Mouse (Mus musculus): ENCODE results near the gene Scaf4.
"Not testable (repeated sequence)": the region's sequence is repeated elsewhere in the genome, so short reads cannot be mapped to it uniquely, and the experiment has no call there.

The Scaf4 gene

DNA sequence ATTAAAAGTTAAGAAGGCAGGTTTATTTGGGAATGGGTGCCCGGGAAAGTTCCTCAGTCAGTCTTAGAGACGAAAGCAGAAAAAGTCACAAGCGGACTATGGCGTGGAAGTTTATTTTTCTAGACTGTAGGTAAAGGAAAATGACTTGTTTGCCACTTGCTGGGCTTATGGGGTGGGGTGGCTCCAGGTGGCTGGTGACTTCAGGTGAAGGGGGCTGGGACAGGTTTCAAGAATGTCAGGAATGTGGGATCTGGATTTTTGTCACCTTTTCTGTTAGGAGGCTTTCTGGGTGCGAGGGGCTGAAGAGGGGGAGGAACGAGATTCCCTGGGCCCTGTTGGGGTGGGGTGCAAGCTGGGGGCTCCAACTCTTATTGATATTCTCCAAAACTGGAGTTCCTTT, 7.4 kb upstream of the Scaf4 start:
- no peak for DNase-seq (ENCODE audit: extremely low read depth, low read depth)

DNA sequence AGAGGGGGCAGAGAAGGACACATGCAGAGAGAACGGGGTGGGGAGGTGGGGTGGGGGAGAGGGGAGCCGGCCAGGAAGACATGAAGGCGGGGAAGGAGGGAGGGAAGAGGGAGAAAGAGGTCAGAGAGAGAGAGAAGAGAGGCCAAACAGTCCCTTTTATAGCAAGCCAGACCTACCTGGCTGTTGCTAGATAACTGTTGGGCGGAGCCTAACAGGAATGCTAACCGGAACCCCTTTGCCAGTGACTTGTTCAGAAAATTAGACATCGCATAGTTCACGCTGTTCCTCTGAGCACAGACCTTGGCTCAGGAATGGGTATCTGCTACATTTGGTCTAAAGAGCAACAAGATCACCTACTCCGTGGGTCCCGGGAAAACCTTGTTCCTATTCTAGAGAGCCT, 6.7 kb upstream of the Scaf4 start:
- no peak for DNase-seq (ENCODE audit: extremely low read depth, low read depth)

DNA sequence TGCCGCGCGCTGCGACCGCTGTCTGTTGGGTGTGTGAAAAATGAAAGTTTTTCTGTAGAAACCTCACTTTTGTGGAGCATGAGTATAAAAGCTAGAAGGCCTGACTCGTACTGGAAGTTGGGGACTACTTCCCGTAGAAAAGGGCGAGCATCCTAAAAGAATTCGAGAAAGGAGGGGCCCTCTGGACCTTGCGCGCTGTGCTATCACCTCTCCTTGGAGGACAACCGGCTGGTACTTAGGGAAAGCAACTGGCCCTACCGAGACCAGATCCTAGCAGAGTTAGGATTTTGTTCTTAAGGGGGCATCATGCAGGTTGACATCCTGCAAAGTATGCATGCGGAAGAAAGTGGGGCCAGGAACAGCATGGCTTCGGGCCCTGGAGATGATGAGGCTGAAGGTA, 613 bp upstream of the Scaf4 start:
- DNase-seq (ENCODE audit: extremely low read depth, low read depth) = no peak

DNA sequence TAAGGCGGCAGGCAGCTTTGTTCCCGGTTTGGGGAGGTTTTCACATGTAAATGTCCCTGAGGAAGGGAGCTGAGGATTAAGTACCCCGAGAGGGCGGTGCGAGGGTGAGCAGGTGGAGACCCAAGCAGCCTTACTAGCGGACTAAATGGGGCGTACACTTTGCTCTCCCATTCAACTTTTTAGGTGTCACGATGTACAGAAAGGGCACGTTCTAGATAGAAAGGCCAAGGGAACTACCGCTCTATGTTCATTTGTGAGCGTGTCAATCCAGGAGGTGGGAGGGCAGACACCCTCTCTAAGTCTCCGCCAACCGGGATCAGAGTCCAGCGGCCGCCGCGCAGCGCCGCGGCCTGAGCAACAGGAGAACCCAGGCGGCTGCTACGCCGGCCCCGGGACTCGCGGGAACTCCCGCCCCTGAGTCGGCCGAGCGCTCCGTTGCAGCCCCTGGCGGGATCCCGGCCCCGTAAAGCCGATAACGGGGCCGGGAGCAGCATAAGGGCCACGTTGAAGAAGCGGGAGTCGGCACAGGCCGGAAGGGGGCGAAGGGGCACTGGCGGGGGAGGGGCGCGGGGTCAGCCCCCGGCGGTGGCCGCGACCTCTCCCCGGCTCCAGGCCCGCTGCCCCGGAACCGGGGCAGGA, 918 bp downstream of the Scaf4 start:
- DNase-seq (ENCODE audit: extremely low read depth, low read depth) = no peak

DNA sequence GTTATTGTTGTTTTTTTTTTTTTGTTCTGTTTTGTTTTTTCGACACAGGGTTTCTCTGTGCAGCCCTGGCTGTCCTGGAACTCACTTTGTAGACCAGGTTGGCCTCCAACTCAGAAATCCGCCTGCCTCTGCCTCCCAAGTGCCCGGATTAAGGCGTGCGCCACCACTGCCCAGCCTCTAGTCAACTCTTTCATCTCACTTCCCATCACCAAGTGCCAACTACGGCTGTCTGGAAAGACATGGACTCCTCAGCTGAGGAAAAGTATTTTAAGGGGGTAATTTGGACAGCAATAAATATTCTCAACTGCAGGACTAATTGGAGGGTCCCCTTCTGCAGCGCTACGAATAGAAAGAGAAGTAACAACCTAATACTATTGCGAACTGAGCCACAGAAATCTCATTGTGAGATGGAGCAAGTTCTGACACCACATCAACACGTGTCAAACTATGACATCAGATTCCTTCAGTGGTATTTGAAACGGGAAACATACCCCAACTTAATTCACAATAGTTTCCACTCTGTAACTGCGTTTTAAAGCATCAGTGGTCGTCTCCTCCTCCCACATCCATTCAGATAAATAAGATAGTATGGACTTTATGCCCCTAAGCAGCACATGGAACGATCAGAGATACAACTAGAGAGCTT, 1.6 kb downstream of the Scaf4 start:
- DNase-seq (ENCODE audit: extremely low read depth, low read depth) = no peak

DNA sequence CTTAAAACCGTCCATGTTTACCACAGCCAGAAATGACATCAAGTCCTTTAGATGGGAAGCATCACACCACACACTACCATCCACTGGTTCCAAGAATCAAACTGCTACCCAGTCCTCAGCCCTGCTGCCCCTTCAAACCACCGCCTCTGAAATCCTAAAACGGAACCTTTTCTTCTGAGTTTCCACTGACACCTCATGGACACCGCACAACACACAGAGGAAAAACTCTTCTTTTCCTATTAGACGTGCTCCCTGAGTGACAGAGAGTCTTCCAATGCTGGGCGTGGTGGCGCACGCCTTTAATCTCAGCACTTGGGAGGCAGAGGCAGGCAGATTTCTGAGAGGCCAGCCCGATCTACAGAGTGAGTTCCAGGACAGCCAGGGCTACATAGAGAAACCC, 2.9 kb downstream of the Scaf4 start:
- no peak for DNase-seq (ENCODE audit: extremely low read depth, low read depth)

DNA sequence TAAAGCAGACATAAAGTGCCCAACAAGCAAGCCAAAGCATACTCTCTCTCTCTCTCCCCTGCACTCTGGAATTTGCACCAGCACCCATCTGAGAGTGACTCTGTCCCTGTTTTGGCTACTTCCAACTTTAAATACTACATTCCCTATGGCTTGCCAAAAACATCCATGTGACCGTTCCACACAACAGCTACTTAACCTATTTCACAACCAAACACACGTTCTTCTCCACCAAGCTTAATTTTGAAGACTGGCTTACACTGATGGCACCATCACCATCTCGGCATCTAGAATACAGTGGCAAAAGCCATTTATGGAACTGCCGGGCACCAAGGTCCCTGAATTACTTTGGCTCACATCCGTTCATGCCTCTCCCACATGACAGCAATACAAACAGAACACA, 3.3 kb downstream of the Scaf4 start:
- no peak for DNase-seq (ENCODE audit: extremely low read depth, low read depth)

DNA sequence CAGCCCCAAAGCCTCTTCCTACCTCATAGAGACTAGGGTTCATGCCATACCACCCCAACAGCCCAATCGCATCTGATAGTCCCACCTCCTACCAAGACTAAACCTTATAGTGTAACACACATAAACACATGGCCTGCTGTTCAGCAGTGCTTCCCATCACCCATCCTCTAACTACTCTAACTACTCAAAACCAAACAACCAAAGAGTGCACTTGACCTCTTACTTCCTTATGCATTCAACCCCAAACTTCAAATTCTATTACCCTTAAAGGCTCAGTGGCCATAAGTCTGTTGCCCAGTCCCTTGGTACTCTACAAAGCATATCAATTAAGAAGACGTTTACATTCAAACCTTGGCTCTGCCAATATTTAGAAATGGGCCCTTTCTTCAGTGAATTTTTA, 3.8 kb downstream of the Scaf4 start:
- DNase-seq (ENCODE audit: extremely low read depth, low read depth) = no peak

DNA sequence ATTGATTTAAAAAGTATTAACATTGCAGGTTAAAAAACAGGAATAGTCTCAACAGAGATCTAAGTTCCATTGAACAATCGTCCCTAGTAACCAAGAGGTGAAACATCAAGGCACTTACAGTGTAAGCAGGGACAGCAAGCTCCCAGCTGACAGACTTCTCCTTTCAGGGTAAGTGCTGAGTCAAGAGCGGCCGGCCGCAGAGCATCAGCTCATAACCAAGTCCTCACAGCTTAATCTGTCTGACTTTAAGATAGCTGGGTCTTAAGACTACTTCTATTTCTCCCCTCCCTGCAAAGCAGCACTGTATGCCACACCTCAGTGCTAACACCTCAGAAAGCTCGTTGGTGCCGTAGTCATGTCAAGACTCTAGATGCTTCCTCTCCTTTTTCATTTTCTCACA, 5.2 kb downstream of the Scaf4 start:
- DNase-seq (ENCODE audit: extremely low read depth, low read depth) = peak; percentile 89

DNA sequence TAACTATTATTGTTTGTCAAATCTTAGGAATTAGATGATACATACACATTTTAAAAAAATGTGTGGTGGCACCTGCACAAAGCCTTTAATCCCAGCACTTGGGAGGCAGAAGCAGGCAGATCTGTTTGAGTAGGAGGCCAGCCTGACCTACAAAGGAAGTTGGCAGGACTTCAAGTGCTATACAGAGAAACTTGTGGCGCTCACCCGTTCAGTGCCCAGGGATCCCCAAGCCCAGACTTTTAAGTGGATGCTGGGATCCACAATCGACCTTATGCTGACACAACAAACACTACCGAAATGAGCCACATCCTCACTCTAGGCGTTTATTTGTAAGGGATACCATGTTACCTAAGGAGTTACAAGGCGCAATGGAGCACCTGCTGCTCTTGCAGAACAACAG, 8.8 kb downstream of the Scaf4 start:
- DNase-seq (ENCODE audit: extremely low read depth, low read depth) = no peak

DNA sequence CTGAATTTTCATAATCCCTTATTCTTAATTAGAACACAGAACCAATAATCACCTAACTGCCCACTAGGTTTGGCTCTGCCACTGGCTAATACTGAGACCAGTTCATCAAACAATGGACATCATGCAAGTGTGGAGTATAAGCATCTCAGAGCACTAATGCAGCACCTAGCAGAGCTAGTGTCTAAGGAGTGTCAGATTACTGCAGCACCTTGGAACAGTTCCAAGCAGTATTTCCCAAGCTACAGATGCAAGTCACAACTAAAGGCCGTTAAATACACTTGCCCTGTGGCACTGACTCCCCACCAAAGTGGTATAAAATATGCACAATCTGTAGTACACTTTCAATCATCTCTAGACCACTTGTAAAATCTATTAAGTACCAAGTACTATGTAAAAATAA, 17.7 kb downstream of the Scaf4 start:
- DNase-seq (ENCODE audit: extremely low read depth, low read depth) = no peak

DNA sequence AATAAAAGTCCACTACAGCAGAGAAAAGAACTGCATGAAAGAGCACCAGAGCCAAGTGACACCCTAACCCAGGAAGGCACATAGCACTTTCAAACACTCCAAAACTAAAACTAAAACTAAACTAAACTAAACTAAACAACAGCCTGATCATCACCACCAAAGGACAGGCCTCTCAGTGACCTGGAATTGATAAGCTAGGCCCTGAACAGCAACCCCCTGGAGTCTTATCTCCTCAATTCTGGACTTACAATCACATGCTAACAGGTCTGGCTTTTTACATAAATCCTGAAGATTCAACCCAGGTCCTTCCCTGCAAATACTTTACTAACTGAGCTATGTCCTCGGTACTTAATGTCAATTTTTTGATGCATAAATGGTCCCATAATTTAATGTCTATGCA, 19.2 kb downstream of the Scaf4 start:
- DNase-seq (ENCODE audit: extremely low read depth, low read depth) = no peak

DNA sequence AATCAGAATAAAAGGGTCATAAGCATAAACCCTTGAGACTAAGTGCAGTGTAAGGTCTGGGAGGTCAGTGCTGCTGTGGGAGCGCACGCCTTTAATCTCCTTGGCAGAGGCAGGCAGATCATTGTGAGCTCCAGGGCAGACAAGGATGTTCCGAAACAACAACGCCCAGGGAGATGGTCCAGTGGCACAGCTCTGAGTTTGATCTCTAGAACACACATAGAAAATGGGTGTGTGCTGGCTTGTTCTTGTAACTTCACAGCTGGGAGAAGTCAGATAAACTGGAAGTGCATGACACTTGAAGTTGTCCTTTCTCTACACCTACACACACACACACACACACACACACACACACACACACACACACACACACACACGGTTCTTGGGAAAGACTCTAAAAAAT, 20.3 kb downstream of the Scaf4 start:
- DNase-seq (ENCODE audit: extremely low read depth, low read depth) = no peak

DNA sequence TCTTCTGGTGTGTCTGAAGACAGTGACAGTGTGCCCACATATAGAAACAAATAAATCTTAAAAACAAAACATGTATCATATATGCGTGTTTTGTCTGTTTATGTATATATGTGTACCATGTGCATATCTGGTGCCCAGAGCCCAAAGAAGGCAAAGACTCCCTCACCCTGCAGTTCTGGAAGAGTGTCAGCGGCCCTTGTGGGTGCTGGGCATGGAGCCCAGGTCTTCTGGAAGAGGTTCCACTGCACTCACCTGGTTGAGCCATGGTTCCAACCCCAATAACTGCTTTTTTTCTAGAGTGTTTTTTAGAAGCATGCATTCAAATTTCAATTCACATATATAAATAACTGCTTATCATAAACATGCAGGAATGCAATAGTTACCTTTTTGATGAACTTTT, 22.5 kb downstream of the Scaf4 start:
- no peak for DNase-seq (ENCODE audit: extremely low read depth, low read depth)

DNA sequence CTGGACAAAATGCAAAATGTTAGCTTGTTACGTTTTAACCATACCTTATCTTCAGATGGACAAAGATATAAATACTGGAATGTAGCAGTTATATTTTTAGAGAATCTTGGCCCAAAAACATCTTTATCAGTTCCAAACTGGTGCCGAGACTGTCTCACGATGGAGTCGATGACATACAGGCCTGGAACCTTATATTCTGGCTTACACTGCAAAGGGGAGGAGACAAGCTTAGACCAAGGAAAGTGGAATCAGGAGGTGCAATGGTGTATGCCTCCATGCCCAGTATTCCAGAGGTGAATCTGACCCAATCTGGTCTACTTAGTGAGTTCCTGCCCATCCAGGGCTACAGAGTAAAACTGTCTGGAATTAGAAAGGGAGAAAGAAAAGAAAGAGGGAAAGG, 24.2 kb downstream of the Scaf4 start:
- DNase-seq (ENCODE audit: extremely low read depth, low read depth) = no peak

DNA sequence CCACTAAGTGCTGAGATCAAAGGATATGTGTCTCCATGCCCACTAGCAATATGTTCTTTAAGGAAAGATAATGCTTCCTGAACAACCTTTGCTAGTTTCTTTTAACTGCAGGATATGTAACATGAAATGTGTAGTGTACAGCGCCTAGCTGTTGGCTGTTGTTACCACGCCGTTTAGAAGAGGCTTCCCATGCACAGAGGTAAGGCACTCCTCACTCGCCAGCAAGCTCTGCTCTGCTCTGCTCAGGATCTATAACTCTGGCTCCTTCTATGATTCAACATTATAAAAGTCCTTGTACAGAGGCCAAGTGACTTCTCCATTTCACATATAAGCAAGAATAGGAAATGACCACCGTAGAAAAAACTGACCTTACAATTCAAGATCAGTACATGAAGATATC, 24.7 kb downstream of the Scaf4 start:
- no peak for DNase-seq (ENCODE audit: extremely low read depth, low read depth)

DNA sequence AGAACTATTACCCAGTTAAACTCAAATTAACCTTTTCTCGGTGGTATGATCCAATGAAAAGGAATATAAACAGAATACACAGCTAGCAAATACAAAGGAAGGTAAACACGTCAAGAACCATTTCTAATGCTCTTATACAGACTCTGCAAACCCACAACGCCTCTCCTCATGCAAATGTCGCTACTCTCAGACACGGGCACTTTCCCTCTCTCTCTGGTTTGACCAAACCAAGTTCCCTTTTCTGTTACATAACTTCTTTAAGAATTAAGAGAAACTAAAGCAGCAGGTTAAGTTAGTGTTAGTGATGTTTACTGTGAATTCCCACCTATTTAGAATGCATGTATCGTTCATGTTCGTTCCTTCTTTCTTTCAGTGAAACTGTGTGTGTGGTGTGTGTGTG, 25.4 kb downstream of the Scaf4 start:
- DNase-seq (ENCODE audit: extremely low read depth, low read depth) = no peak

DNA sequence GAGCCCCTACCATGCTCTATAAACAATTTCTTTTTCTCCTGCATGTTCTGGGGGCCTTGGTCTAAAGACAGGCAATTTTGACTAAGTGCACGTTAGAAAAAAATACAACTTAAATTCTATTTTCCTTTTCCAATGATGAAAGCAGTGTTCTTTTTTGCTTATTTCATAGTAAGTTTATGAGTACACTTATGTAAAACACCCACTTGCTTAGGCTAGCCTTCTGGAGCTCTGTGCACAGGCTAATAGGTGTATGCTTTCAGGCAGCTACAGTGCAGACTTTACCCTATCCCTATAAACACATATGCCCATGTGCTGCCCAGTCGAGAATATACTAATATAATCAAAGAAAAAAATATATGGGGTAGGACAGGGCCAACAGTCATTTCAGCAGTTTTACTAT, 31.8 kb downstream of the Scaf4 start:
- DNase-seq (ENCODE audit: extremely low read depth, low read depth) = no peak

DNA sequence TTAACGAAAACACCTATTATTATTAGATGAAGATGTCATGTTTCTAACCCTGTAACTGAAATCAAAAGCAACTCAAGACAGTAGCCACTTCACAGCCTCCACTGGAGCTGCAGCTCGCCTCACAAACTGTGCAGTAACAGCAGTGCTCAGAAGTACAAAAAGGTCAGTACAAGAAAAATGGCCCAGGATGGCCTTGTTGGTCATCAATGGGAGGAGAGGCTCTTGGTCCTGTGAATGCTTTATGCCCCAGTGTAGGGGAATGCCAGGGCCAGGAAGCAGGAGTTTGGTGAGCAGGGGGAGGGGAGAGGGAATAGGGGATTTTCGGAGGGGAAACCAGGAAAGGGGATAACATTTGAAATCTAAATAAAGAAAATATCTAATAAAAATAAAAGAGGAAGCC, 33.0 kb downstream of the Scaf4 start:
- DNase-seq (ENCODE audit: extremely low read depth, low read depth) = not testable (repeated sequence)

DNA sequence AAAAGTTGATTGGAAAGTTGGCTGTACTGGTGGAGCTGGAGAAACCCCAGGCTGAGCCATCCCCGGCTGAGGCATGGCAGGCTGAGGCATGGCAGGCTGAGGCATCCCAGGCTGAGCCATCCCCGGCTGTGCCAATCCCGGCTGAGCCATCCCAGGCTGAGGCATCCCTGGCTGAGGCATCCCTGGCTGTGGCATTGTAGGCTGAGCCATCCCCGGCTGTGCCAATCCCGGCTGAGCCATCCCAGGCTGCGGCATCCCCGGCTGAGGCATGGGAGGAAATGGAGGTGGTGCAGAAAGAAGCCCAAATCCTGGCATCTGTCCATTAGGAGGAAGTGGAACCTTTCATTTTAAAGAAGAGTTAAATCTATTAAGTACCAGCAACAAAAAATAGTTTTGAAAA, 34.2 kb downstream of the Scaf4 start:
- no peak for DNase-seq (ENCODE audit: extremely low read depth, low read depth)

DNA sequence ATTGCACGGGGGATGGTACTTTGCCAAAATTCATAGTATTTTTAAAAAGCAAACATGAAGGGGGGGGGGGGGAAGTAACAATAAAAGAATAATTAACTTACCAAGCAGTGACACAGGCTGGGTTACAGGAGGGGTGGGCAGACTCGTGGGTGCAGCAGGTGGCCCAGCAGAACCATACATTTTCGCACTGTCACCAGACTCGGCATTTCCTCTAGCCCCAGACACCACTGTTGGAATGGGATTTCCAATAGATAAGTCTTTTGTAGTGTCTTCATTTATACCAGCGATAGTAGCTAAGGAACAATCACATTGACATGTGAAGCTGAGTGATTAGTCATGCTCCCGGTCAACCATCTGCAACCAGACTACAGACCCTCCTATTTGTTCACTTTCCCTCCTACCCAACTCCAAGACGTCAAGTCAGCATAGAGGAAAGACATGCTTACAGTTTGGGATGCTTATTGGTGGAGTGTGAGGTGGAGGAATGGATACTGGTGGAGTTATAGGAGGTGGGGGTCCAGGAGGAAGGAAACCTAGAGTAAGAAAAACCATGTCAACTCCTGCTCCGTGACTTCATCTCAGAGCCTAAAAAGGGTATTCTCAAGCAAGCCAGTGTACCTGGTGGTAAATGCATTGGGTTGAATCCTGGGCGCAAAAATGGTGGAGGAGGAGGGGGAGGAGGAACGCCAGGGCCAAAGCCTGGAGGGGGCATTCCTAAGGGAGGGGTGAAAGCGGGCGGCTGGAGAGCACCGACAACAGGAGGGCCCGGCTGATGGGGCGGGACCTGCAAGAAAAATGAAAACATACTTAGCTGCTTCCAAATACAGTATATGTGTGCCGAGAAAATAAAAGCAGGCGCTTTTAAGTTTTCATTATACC, 41.6 kb downstream of the Scaf4 start:
- no peak for DNase-seq (ENCODE audit: extremely low read depth, low read depth)

DNA sequence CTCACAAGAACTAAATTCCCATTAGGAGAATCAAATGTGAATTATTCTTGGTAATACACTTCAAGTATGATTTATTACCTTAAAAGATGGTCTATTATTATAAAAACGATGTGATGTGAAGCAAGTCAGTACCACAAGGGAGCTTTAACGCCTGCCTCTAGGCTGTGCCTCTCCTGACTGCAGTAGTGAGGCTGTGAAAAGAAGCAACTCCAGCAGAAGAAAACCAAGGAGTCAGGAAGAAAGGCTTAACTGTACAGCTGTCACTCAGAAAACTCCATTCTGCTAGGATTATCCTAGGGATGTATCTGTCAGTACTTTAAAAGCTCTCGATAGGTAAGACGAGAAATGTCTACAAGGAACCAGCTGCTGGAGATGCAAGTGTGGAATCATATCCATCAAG, 42.4 kb downstream of the Scaf4 start:
- no peak for DNase-seq (ENCODE audit: extremely low read depth, low read depth)
